10 mouse cellular contexts compared by ENCODE assay signal in the genomic region with DNA sequence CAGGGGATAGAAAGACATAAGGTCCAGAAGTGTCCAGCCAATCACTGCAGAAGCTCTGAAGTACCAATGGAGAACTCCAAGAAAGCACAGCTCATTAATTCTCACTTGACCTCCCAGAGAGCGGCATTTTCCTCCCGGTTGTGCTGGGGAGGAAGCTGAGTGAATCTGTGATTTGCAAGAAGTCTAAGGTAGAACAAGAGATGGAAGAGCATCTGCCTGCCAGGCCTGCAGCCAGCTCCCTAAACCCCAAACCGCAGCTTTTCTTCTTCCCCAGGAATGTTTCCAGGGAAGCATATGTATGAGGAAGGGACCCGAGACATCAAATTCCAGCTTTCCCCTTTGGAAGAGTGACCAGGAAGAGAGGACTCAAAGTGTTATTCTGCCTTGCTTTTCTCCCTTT. TPM values are rescaled to one million over a fixed set of nuclear protein-coding genes. Genes with fewer than 3 reads are reported as not detected.
A peak's percentile ranks its signal among the peaks of the same experiment; 100 is the strongest.
DNase-seq lines count a peak whose midpoint lies in the region; ATAC-seq lines count a peak whose summit lies in the region.
"Had no signal": no experiment of that assay in that cellular context is flagged by ENCODE, and none has a peak within 500 bp of the region (broad histone marks: within the 10 kb centered on the region; RNA-seq: fewer than 3 reads in every experiment).

No protein-coding gene starts in this region.

- peak overlapping the region; percentile 59; the same call in 1 of the 2 replicates for H3K27ac ChIP-seq in lung, embryonic 15.5 days
- peak overlapping the region; percentile 90 for H3K27ac ChIP-seq in forebrain, embryonic 10.5 days
- peak overlapping the region; percentile 90 for H3K27ac ChIP-seq in limb, embryonic 10.5 days
- H3K27ac ChIP-seq: liver, embryonic 15.5 days had no signal

- no peak for ATAC-seq in lung, embryonic 15.5 days (ENCODE audit: borderline replicate concordance, extremely low read depth, low FRiP score, low TSS enrichment)

- peak overlapping the region; percentile 26; the same call in 1 of the 2 replicates for H3K4me2 ChIP-seq in lung, embryonic 15.5 days
- H3K4me2 ChIP-seq: liver, embryonic 15.5 days had no signal

- H3K4me1 ChIP-seq in lung, embryonic 15.5 days, result peaks cover 32% of the 10 kb centered on the region
- H3K4me1 ChIP-seq in forebrain, embryonic 10.5 days, result peaks cover 79% of the 10 kb centered on the region
- peaks cover 56% of the 10 kb centered on the region for H3K4me1 ChIP-seq in limb, embryonic 10.5 days
- H3K4me1 ChIP-seq: liver, embryonic 15.5 days had no signal

- no peaks in the 10 kb centered on the region for H3K27me3 ChIP-seq in lung, embryonic 15.5 days
- H3K27me3 ChIP-seq in forebrain, embryonic 10.5 days (ENCODE audit: poor library complexity, severe bottlenecking), result peaks cover 9% of the 10 kb centered on the region; the same call in 1 of the 2 replicates
- no peaks in the 10 kb centered on the region for H3K27me3 ChIP-seq in limb, embryonic 10.5 days (ENCODE audit: low read depth, poor library complexity, severe bottlenecking)

- 11% methylated on average over 4 of the region's 4 CpGs for WGBS in lung, embryonic 15.5 days
- 2% methylated on average over 4 of the region's 4 CpGs for WGBS in forebrain, embryonic 10.5 days
- WGBS in limb, embryonic 10.5 days, result 6% methylated on average over 4 of the region's 4 CpGs

- H3K9ac ChIP-seq in lung, embryonic 15.5 days, result no peak overlapping the region
- H3K9ac ChIP-seq: liver, embryonic 15.5 days had no signal

- no peak for DNase-seq in lung, postnatal 4 days
- peak; percentile 62 for DNase-seq in forebrain, embryonic 10.5 days (ENCODE audit: extremely low spot score, low spot score)
- DNase-seq in limb, embryonic 10.5 days (ENCODE audit: low spot score), result peak; percentile 43
- peak; percentile 48 for DNase-seq in retina, embryonic 14.5 days (ENCODE audit: low spot score)
- no peak for DNase-seq in liver
- DNase-seq in layer of hippocampus, adult 9-10 months (ENCODE audit: low spot score), result no peak
- DNase-seq in left cerebral cortex, adult 8-10 months (ENCODE audit: low spot score in 2 of 2), result no peak
- DNase-seq: thymus, adult 18-20 months had no signal

- no peaks in the 10 kb centered on the region for H3K9me3 ChIP-seq in lung, embryonic 15.5 days
- H3K9me3 ChIP-seq in forebrain, embryonic 10.5 days, result no peaks in the 10 kb centered on the region
- no peaks in the 10 kb centered on the region for H3K9me3 ChIP-seq in limb, embryonic 10.5 days (replicated peaks)
- H3K9me3 ChIP-seq: liver, embryonic 15.5 days had no signal

- H3K4me3 ChIP-seq in lung, embryonic 15.5 days, result no peak overlapping the region
- H3K4me3 ChIP-seq in forebrain, embryonic 10.5 days, result peak overlapping the region; percentile 43
- H3K4me3 ChIP-seq in limb, embryonic 10.5 days, result peak overlapping the region; percentile 40; the same call in 1 of the 2 replicates
- H3K4me3 ChIP-seq: liver, embryonic 15.5 days had no signal

- no peaks in the 10 kb centered on the region for H3K36me3 ChIP-seq in lung, embryonic 15.5 days
- H3K36me3 ChIP-seq in forebrain, embryonic 10.5 days (replicated peaks), result no peaks in the 10 kb centered on the region
- H3K36me3 ChIP-seq in limb, embryonic 10.5 days, result no peaks in the 10 kb centered on the region
- H3K36me3 ChIP-seq: liver, embryonic 15.5 days had no signal

RNA-seq across cellular contexts. Expression of a gene that starts 35.6 kb away (rescaled TPM):
- 9.5 and 9.8 TPM in 2 replicates for polyA plus RNA-seq in lung, embryonic 15.5 days (2015; fragmentation: Nextera tagmentation; extraction: Ambion mirVana)
- 15.4 and 17.1 TPM in 2 replicates for polyA plus RNA-seq in forebrain, embryonic 10.5 days (2016; fragmentation: Nextera tagmentation; extraction: Ambion mirVana)
- polyA plus RNA-seq in limb, embryonic 10.5 days (2016; fragmentation: Nextera tagmentation; extraction: Ambion mirVana), result 14.0 and 15.7 TPM in 2 replicates
- total RNA-seq in left cerebral cortex, adult 8-10 months (2022), result 1 to 10 TPM; 3.7 to 6.0 (median 5.4) TPM

RNA-seq across cellular contexts. Expression of a gene that starts 57.7 kb away (rescaled TPM):
- polyA plus RNA-seq in lung, embryonic 15.5 days (2015; fragmentation: Nextera tagmentation; extraction: Ambion mirVana), result 25.9 and 31.3 TPM in 2 replicates
- 31.9 and 32.4 TPM in 2 replicates for polyA plus RNA-seq in forebrain, embryonic 10.5 days (2016; fragmentation: Nextera tagmentation; extraction: Ambion mirVana)
- polyA plus RNA-seq in limb, embryonic 10.5 days (2016; fragmentation: Nextera tagmentation; extraction: Ambion mirVana), result 24.7 and 25.5 TPM in 2 replicates
- total RNA-seq in left cerebral cortex, adult 8-10 months (2022), result 10 to 100 TPM; 21.0 to 26.3 (median 23.4) TPM

Comparison
In these comparisons a context has a peak if more than half of its experiments do, and no peak if none do; other contexts are left out.
1. DNase-seq: peak in forebrain, embryonic 10.5 days (single experiment), limb, embryonic 10.5 days (single experiment) and retina, embryonic 14.5 days (single experiment); none in lung, postnatal 4 days (0 of 2), liver (single experiment), layer of hippocampus, adult 9-10 months (single experiment) and left cerebral cortex, adult 8-10 months (0 of 2).
2. Peak in every context shown above with its lines, with median percentiles within 50 percentile points of each other: H3K27ac ChIP-seq.